Mouse (Mus musculus): ENCODE data around the gene Asb7. TPM values are rescaled to one million over a fixed set of nuclear protein-coding genes. Genes with fewer than 3 reads are reported as not detected.

Gene Asb7
- total RNA-seq, 2 experiments from 2014 or later = 19.1 to 22.6 TPM

GRCm38 (mm10) chr7:66652216-66652615, 37.2 kb downstream of the Asb7 start:
- TF ChIP-seq CTCF (IDR thresholded peaks at IDR 0.05) = no peak
- no peak overlapping the region for H3K27ac ChIP-seq
- H3K4me3 ChIP-seq = no peak overlapping the region
- intact Hi-C loops (cut with DNase I) = no loop called here
- no peak for DNase-seq (ENCODE audit: extremely low spot score in 1 of 2, low spot score in 2 of 2)

- TF ChIP-seq CTCF (IDR thresholded peaks at IDR 0.05) = no peak
- Histone ChIP-seq H3K4me3 (no peak overlapping the region), H3K27ac (no peak overlapping the region)
- DNase-seq (ENCODE audit: extremely low spot score in 1 of 2, low spot score in 2 of 2) = no peak
- intact Hi-C loops (cut with DNase I) = no loop called here
Observed at GRCm38 (mm10) chr7:66650883-66651282, 38.5 kb downstream of the Asb7 start.

- H3K4me3 ChIP-seq = no peak overlapping the region
- DNase-seq (ENCODE audit: extremely low spot score in 1 of 2, low spot score in 2 of 2) = no peak
- intact Hi-C loops (cut with DNase I) = no loop called here
- TF ChIP-seq CTCF (IDR thresholded peaks at IDR 0.05) = no peak
- H3K27ac ChIP-seq = no peak overlapping the region
Observed at GRCm38 (mm10) chr7:66649181-66649580, 40.2 kb downstream of the Asb7 start.

GRCm38 (mm10) chr7:66645736-66646135, 43.7 kb downstream of the Asb7 start:
- TF ChIP-seq CTCF (IDR thresholded peaks at IDR 0.05) = no peak
- Histone ChIP-seq H3K4me3 (no peak overlapping the region), H3K27ac (no peak overlapping the region)
- intact Hi-C loops (cut with DNase I) = no loop called here
- DNase-seq (ENCODE audit: extremely low spot score in 1 of 2, low spot score in 2 of 2) = no peak

GRCm38 (mm10) chr7:66633351-66633750, 56.0 kb downstream of the Asb7 start:
- DNase-seq (ENCODE audit: extremely low spot score in 1 of 2, low spot score in 2 of 2) = no peak
- Histone ChIP-seq H3K4me3 (no peak overlapping the region), H3K27ac (no peak overlapping the region)
- TF ChIP-seq CTCF (IDR thresholded peaks at IDR 0.05) = no peak
- intact Hi-C loops (cut with DNase I) = no loop called here

GRCm38 (mm10) chr7:66630154-66630800, 59.1 kb downstream of the Asb7 start:
- H3K27ac ChIP-seq = no peak overlapping the region
- DNase-seq (ENCODE audit: extremely low spot score in 1 of 2, low spot score in 2 of 2) = no peak
- intact Hi-C loops (cut with DNase I) = no loop called here
- H3K4me3 ChIP-seq = no peak overlapping the region
- TF ChIP-seq CTCF (IDR thresholded peaks at IDR 0.05) = no peak

GRCm38 (mm10) chr7:66629419-66629818, 60.0 kb downstream of the Asb7 start:
- intact Hi-C loops (cut with DNase I) = no loop called here
- no peak for TF ChIP-seq CTCF (IDR thresholded peaks at IDR 0.05)
- H3K27ac ChIP-seq = no peak overlapping the region
- H3K4me3 ChIP-seq = no peak overlapping the region
- no peak for DNase-seq (ENCODE audit: extremely low spot score in 1 of 2, low spot score in 2 of 2)

- intact Hi-C loops (cut with DNase I) = no loop called here
- Histone ChIP-seq H3K27ac (no peak overlapping the region), H3K4me3 (no peak overlapping the region)
- no peak for DNase-seq (ENCODE audit: extremely low spot score in 1 of 2, low spot score in 2 of 2)
- TF ChIP-seq CTCF (IDR thresholded peaks at IDR 0.05) = no peak
Observed at GRCm38 (mm10) chr7:66623436-66623835, 66.0 kb downstream of the Asb7 start.

GRCm38 (mm10) chr7:66601846-66602245, 87.5 kb downstream of the Asb7 start:
- Histone ChIP-seq H3K4me3 (no peak overlapping the region), H3K27ac (no peak overlapping the region)
- no peak for DNase-seq (ENCODE audit: extremely low spot score in 1 of 2, low spot score in 2 of 2)
- TF ChIP-seq CTCF (IDR thresholded peaks at IDR 0.05) = no peak
- intact Hi-C loops (cut with DNase I) = no loop called here

- Histone ChIP-seq H3K4me3 (no peak overlapping the region), H3K27ac (no peak overlapping the region)
- no peak for DNase-seq (ENCODE audit: extremely low spot score in 1 of 2, low spot score in 2 of 2)
- TF ChIP-seq CTCF (IDR thresholded peaks at IDR 0.05) = no peak
- intact Hi-C loops (cut with DNase I) = no loop called here
Observed at GRCm38 (mm10) chr7:66600622-66601610, 88.5 kb downstream of the Asb7 start.

- Histone ChIP-seq H3K4me3 (no peak overlapping the region), H3K27ac (no peak overlapping the region)
- no peak for DNase-seq (ENCODE audit: extremely low spot score in 1 of 2, low spot score in 2 of 2)
- intact Hi-C loops (cut with DNase I) = no loop called here
- no peak for TF ChIP-seq CTCF (IDR thresholded peaks at IDR 0.05)
Observed at GRCm38 (mm10) chr7:66600126-66600525, 89.3 kb downstream of the Asb7 start.

GRCm38 (mm10) chr7:66597900-66598299, 91.5 kb downstream of the Asb7 start:
- Histone ChIP-seq H3K4me3 (no peak overlapping the region), H3K27ac (no peak overlapping the region)
- TF ChIP-seq CTCF (IDR thresholded peaks at IDR 0.05) = no peak
- intact Hi-C loops (cut with DNase I) = no loop called here
- no peak for DNase-seq (ENCODE audit: extremely low spot score in 1 of 2, low spot score in 2 of 2)

Other genes starting within 250 kb of the Asb7 start
- gene Lins1, start 293 bp upstream of the Asb7 start, total RNA-seq (2021) = 1 to 10 TPM; 8.6 to 9.3 TPM
- gene Cers3, start 53.9 kb upstream of the Asb7 start, total RNA-seq (2021) = under 1 TPM; 0.28 to 0.29 TPM
- 10 to 100 TPM; 13.1 to 13.6 TPM for gene Adamts17, start 150.1 kb upstream of the Asb7 start, total RNA-seq (2021)